Mouse (Mus musculus): ENCODE data around the gene Clec1b.

DNA sequence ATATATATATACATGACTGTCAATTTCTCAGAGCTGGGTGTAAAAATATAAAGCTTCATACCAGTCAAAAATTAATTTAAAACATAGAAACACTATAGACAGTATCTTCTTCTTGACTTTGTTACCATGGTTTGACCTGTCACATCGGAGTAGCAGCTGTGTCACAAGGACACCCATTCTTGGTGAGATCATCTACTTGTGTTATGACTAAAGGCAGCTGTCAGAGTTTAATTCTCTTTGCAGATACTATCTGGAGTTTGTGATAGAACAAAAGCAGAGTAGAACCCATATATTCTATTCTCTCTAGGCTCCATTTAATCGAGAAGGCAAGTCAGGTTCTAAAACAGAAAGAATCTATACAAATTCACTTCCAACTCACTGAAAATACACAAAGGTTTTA, 40.9 kb downstream of the Clec1b start:
- TF ChIP-seq POLR2A (IDR thresholded peaks at IDR 0.05; ENCODE audit: borderline replicate concordance, insufficient read depth, low read length): no peak
- no peak for TF ChIP-seq CTCF (IDR thresholded peaks at IDR 0.05; ENCODE audit: borderline replicate concordance, insufficient read depth, low read depth, low read length)
